Mouse (Mus musculus) testis, adult 2 months (tissue): ENCODE measurements at regions not wholly inside any gene's neighbourhood (a gene's known extent, or its start where the extent isn't known, plus 50 kb on each side); places are given as distances from the start of the nearest gene placed in this dataset.

ENCODE experiments used
- H3K27ac ChIP-seq: fragments of 200-500 bp; 2 replicates; pipeline ENCODE4 v1.5.1; 2012; ENCODE audit warnings: low read depth, low read length; ENCODE audit not compliant: control insufficient read depth, insufficient read depth
- H3K27me3 ChIP-seq: fragments of 200-500 bp; 2 replicates; pipeline ENCODE4 v1.6.1; 2012; ENCODE audit warnings: mild to moderate bottlenecking, low read length, moderate library complexity; ENCODE audit not compliant: control insufficient read depth, insufficient read depth
- H3K36me3 ChIP-seq: fragments of 200-500 bp; 2 replicates; pipeline ENCODE4 v1.6.1; 2012; ENCODE audit warnings: mild to moderate bottlenecking, low read length; ENCODE audit not compliant: control insufficient read depth, insufficient read depth
- H3K4me1 ChIP-seq: fragments of 200-500 bp; 2 replicates; pipeline ENCODE4 v1.6.1; 2012; ENCODE audit warnings: low read length; ENCODE audit not compliant: control insufficient read depth, insufficient read depth
- H3K4me3 ChIP-seq: fragments of 200-500 bp; 2 replicates; pipeline ENCODE4 v1.5.1; 2012; ENCODE audit warnings: low read depth, mild to moderate bottlenecking, low read length, moderate library complexity, mixed read lengths; ENCODE audit not compliant: control insufficient read depth
- CTCF ChIP-seq: fragments of 200-500 bp; IDR thresholded peaks from 2 replicates; pipeline ENCODE4 v1.5.1; 2012; ENCODE audit warnings: low read depth, mild to moderate bottlenecking, inconsistent platforms, low read length, moderate library complexity; ENCODE audit not compliant: control insufficient read depth, insufficient read depth, insufficient replicate concordance
- POLR2A ChIP-seq: fragments of 200-500 bp; IDR thresholded peaks from 2 replicates; pipeline ENCODE4 v1.6.1; 2012; ENCODE audit warnings: low read depth, mild to moderate bottlenecking, inconsistent platforms, low read length, moderate library complexity; ENCODE audit not compliant: control insufficient read depth

DNA sequence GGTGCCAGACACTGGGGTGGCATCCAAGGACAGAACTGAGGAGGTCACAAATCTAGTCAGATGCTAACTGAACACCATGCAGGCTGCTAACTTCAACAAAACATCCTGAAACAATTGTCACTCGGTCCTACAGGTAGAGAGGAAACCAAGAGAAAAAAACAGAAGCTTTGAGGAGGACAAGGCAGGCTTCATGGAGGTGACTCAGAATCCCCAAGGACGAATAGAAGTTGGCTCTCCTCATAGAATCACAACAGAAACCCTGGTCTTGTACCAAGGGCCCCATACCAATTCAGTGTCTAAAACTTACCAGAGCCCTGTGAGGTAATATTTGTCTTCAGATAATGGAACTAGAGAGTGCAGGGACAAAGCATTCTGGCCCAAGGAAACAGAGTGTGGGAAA, 206.1 kb upstream of the Tle3 start:
- Histone ChIP-seq H3K27ac (no peak overlapping the region), H3K36me3 (no peaks in the 10 kb centered on the region), H3K4me1 (peaks cover 8% of the 10 kb centered on the region), H3K27me3 (no peaks in the 10 kb centered on the region), H3K4me3 (no peak overlapping the region)
- TF ChIP-seq POLR2A: no peak
- TF ChIP-seq CTCF: no peak

DNA sequence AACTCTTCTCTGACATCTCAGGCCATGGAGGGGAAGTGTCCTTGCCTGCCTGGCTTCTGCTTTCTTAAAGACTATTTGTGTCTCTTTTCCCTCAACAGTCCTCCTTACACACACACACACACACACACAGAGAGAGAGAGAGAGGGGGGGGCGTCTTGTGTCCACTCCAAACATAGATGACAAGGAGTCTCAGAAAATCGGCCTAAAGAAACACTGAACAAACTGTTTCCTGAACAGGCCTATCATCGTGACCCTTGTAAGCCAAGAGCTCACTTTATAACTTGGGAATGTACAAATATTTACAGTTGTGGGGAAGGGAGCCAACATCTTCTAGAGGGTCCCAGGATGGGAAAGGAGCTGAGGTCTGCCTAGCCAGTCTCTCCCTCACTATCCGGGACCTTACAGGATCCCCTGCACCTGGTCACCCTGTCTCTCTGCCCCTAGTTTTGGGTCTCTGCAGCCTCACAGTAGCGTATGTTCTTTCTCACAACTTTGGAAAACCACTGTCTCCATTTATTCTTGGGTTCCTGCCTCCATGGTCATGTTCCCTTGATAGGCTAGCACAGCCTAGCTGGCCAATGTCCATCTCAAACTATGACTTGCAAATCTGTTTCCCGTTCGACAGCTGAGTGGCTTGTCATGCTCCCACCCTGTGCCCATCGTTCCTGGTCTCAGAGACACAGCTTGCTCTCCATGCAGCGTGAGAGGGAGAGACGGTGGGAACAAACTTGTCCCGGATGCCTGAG, 204.9 kb upstream of the Tle3 start:
- Histone ChIP-seq H3K27ac (no peak overlapping the region), H3K4me3 (no peak overlapping the region), H3K4me1 (peaks cover 8% of the 10 kb centered on the region), H3K27me3 (no peaks in the 10 kb centered on the region), H3K36me3 (no peaks in the 10 kb centered on the region)
- TF ChIP-seq POLR2A (no peak), CTCF (no peak)

DNA sequence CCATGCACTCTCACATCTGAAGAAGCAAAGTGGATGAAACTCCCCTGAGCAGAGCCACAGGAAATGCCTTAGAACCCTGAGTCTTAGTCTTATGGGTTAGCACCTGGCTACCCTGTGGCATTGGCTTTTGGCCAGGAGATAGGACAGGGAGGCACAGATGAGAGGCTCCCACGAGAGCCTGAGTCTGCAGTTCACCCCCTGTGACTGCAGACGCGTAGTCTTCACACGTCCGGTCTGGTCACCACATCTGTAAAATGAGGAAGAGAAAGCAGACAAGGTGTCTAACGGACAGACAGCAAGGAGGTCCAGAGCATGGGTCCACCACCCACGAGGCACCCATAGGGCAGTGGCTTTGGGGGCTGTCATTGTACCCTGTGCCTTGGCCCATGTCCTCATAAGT, 203.2 kb upstream of the Tle3 start:
- Histone ChIP-seq H3K27me3 (no peaks in the 10 kb centered on the region), H3K4me1 (peaks cover 3% of the 10 kb centered on the region; the same call in 1 of the 2 replicates), H3K27ac (no peak overlapping the region), H3K36me3 (no peaks in the 10 kb centered on the region), H3K4me3 (no peak overlapping the region)
- TF ChIP-seq CTCF: no peak
- TF ChIP-seq POLR2A: no peak

DNA sequence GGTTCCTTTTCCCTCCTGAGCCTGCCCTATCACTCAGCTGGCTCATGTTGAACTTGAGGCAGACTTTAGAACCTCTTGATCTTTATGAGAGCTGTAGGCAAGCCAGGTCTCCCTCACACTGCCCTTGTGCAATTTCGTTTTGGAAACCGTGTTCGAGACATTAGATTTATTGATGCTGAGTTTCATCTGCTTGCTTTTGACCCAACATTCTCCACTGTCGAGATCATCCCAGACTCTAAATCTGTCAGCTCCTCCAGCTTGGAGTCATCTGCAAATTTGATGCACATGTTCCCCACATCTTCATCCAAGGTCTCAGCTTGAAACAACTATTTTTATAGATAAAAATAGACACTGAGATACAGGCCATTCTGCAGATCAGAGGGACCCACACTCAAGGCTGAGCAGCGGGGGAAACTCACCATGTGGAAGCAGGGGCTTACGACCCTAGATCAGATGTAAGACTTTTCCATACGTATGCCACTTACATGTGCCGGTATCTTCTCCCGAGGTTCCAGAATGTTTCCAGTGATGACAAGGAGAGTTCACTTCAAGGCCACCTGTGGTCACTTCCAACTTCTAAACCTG, 202.6 kb upstream of the Tle3 start:
- Histone ChIP-seq H3K27ac (no peak overlapping the region), H3K27me3 (no peaks in the 10 kb centered on the region), H3K4me3 (no peak overlapping the region), H3K4me1 (0 out of 2 replicates have a peak, but pooled peaks cover under 1% of the 10 kb centered on the region), H3K36me3 (no peaks in the 10 kb centered on the region)
- no peak for TF ChIP-seq POLR2A
- TF ChIP-seq CTCF: no peak

DNA sequence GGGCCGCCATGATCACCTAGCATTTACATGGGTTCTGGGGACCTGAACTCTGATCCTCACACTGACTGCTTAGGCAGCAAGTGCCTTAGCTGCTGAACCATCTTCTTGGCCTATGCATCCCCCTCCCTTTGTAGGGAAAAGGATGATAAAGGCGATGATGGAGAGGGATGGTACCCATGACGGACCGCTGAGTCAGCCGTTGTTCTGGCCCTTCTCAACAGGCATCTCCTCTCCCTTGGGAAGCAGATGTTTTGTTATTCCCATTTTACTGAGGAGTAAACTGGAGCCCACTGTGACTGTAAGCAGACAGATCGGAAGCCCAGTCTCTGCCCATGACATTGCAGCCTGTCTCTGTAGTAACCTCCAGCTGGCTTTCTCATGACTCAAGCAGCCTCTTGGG, 201.2 kb upstream of the Tle3 start:
- H3K4me3 ChIP-seq: no peak overlapping the region
- no peaks in the 10 kb centered on the region for H3K27me3 ChIP-seq
- no peaks in the 10 kb centered on the region for H3K36me3 ChIP-seq
- H3K27ac ChIP-seq: no peak overlapping the region
- no peaks in the 10 kb centered on the region for H3K4me1 ChIP-seq
- TF ChIP-seq CTCF (no peak), POLR2A (no peak)

DNA sequence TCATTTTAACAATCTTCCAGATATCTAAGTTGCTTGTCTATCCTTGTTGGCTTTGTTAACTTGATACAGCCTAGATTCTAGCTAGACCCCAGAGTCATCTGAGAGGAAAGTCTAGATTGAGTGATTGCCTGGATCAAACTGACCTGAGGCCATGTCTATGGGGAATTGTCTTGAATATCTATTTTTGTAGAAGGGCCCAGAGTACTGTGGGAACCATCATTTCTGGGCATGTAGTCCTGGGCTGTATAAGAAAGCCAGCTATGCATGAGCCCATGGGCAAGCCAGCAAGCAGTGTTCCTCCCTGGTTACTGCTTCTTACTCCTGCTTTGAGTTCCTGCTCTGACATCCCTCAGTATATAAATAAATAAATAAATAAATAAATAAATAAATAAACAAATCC, 199.7 kb upstream of the Tle3 start:
- TF ChIP-seq CTCF (no peak), POLR2A (no peak)
- H3K36me3 ChIP-seq: no peaks in the 10 kb centered on the region
- H3K27me3 ChIP-seq: no peaks in the 10 kb centered on the region
- no peak overlapping the region for H3K4me3 ChIP-seq
- H3K4me1 ChIP-seq: no peaks in the 10 kb centered on the region
- no peak overlapping the region for H3K27ac ChIP-seq

DNA sequence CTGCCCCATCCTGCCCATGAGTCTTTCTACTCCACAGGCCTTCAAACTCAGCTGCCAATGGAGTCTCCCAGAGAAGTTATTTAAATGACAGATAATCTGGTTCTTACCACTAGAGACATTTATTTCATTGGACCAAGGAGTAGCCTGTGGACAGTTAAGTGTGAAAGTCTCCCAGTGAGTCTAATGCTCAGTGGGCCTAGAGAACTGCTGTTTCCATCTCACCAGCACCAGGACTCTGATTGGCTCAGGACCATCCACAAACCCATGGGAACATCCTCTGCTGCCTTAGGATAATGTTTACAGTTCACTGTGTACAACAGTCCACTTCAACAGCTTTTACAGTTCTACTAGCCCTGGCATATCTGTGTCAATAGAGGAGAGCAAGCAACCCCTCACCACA, 198.6 kb upstream of the Tle3 start:
- Histone ChIP-seq H3K27ac (no peak overlapping the region), H3K36me3 (no peaks in the 10 kb centered on the region), H3K4me3 (no peak overlapping the region), H3K4me1 (no peaks in the 10 kb centered on the region), H3K27me3 (no peaks in the 10 kb centered on the region)
- TF ChIP-seq POLR2A (no peak), CTCF (no peak)
